Mouse (Mus musculus) gastrocnemius, adult 18-20 months (tissue): ENCODE measurements at regions not wholly inside any gene's neighbourhood (a gene's known extent, or its start where the extent isn't known, plus 50 kb on each side); places are given as distances from the start of the nearest gene placed in this dataset.
"Not testable (repeated sequence)": the region's sequence is repeated elsewhere in the genome, so short reads cannot be mapped to it uniquely, and the experiment has no call there.

Experiments used
- DNase-seq: peaks from one replicate; pipeline ENCODE4 v3.0.0; 2021; ENCODE audit warnings: low spot score

DNA sequence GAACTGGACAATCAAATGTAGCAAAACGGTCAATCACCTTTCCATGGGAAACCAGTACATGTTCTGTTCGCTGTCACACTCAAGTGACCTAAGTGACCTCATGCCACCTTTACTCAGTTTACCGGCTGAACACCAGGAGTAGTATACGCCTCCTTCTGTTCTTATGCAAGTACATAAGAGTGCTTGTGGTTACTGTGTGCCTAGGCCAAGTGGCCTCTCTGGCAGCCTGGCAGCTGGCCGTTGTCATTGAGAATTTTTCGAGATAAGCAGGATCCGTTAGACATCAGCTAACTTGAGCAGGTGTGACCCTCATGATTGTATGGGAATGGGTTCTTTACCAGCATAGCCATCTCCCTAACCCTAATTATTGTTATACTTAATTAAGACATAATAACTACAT is 167.5 kb downstream of the Tomm20 start:
- no peak for DNase-seq

DNA sequence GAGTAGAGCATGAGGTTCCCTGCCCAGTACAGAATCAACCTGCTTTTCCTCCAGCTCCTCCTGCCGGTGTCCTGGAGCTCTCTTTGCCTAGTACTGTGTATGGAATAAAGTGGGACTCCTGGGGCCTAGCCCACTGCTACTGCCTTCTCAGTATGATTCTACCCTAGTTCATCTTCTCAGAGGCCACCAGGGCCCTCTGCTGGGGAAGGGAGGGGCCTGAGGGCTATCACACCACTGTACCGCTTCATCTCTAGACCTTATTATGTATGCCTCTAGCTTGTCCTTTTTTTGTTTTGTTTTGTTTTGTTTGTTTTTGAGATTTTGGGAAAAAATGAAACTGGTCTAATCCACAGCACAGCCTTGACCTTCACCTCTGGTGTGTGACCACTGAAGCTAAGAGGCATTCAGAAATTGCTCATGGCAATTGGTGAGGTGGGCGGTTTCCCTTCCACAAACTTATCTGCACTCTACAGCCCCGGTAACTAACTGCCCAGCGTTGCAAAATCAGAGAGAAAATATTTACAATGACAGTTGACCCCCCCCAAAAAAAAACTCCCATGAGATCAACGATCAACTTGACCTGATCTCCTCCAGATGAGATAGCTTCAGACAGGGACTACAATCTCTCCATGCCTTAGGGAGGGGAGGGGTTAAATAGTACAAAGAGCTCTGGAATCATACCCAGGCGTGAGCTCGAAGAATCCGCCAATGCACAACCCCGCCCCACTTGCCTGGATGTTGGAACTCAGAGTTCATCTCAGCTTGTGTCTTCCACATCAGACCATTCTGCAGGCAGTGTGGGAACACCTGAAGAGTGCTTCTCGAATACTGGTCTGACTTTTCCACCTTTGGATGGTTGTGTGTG is 168.8 kb downstream of the Tomm20 start:
- no peak for DNase-seq

DNA sequence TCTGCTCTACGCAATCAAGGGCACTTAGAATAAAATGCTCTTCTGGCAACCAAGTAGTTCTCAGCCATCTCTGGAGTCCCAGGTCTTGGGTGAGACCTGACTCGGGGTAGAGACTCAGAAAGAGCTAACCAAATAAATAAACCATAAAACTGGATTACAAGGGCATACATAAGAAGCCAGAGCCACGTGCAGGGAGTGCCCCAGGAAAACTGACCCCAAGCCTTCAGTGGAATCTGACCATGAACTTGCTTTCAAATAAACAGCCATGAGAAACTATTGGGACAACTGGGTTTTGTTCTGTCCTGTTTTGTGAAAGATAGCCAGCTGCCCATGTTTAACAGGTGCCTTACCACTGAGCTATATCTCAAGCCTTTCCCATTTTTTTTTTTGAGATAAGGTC is 170.3 kb downstream of the Tomm20 start:
- no peak for DNase-seq

DNA sequence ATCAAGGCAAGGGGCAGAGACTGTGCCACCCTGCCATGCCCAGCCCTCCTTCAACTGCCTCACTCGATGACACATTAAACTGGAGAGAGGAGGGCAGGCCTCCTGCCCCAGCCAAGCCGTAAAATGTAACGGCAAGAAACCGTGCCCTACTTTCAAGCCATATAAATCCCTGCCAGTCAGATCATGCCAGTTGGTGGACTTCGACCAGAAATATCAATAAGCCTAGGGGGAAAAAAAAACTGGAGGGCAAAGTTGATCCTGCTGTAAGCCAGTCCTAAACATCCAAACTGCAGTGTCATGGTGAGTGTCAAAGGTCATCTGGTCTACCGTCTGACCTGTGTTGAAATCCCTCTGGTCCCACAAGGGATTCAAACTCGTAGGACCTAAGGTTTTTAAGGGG is 170.8 kb downstream of the Tomm20 start:
- DNase-seq = no peak

DNA sequence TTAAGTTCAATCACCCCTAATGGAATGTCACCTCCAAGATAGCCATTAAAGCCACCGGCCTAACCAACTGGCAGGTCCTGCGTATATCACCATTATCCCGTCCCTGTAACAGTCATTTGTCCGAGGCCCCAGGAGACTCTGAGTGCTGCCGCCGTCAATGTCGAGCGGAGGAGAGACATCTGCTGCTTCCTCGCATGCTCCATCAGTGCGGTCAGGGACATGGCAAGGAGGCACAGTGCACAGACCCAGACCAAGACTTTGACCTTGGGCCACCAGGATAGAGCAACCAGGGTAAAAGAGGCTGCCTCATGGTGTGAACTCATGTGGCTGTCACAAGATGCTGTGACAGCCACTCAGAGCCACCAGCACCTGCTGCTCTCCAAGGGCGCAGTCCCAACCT is 172.9 kb downstream of the Tomm20 start:
- DNase-seq = no peak

DNA sequence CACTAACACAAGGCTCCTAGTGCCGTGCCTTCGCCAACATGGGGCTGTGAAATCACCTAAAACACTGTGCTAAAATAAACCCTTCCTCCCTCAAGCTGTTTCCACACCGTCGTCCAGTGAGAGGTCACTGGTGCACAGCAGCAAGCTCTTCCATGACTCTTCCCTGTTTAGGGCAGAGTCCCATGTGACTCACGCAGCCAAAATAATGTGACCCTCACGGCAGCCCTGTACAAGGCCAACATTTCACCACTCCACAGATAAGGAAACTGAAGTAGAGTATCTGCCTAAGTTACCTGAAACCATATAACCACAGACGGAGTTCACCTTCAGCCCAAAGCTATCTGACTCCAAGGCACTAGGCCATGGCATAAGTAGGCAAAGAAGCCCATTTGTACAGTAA is 173.4 kb downstream of the Tomm20 start:
- DNase-seq = no peak

DNA sequence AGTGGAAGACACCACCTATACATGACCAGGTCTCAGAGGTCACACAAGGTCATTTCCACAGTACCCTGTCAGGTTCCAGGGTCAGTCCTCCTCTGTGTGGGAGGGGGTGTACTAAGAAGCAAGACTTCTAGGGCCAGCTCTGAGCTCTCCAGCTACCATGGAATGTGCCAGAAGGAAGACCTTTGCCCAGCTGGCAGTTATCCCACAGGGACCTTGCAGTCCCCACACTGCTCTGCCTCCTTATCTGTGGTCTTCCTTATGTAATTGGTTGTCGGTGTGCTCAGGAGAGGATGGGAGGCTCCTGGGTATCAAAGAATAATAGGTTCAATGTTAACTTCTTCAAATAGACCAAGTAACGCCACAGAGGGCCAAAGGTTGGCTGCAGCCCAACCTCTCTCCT is 175.3 kb downstream of the Tomm20 start:
- not testable (repeated sequence) for DNase-seq

DNA sequence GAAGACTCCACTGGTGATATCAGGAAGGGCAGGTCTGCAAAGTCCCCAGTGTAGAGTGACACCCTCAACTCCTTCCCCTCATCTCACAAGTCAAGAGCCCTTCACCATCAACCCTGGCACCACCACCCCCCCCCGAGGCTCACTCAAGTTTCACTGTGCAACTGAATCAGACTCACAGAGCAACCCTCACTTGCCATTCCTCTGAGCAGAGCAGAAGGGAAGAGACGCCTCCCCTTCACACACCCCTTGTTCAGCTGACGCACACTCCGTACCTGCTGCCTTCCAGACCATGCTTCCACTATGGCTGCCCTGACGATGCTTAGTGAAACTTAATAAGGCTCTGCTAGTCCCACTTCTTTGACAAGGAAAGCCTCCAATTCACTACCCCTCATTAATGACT is 174.4 kb upstream of the Irf2bp2 start:
- no peak for DNase-seq

DNA sequence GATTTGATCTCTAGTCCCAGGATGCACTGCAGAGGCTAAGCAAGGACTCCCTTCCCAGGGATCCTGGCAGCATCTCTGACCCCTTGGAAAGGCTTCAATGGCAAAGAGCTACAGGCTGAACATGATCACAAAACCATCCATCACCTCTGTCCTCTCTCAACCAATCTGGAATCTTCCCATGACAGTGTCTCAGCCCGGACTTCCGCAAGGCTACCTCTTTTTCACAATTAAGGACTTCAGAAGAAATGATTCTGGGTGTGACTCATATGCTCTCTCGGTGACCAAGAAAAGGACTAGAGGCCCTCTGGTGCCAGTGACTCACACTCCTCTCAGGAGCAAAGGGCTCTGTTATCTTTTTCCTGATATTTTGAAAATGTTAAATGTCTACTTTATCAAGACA is 173.6 kb upstream of the Irf2bp2 start:
- DNase-seq = no peak

DNA sequence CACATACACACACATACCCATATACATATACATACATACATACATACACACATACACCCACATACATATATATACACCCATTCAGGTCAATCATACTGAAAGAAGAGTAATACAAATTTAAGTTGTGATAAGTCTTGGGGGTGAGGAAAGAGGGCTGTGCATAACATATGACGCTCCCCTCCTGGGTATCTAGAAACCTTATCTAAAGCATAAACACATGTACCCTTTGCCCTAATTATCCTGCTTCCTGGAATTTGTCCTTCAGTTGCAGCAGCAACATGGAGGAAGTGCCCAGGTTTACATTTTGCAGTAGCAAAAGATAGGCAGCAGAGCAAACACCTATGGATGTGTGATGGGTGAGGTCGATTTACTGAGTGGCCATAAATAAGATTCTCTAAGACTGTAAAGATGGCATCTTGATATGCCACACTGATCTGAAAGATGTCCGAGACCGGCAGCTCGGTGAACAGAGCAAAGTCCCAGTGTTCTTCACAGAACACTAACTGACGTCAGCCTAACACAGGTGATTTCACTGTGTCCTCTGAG is 172.0 kb upstream of the Irf2bp2 start:
- no peak for DNase-seq

DNA sequence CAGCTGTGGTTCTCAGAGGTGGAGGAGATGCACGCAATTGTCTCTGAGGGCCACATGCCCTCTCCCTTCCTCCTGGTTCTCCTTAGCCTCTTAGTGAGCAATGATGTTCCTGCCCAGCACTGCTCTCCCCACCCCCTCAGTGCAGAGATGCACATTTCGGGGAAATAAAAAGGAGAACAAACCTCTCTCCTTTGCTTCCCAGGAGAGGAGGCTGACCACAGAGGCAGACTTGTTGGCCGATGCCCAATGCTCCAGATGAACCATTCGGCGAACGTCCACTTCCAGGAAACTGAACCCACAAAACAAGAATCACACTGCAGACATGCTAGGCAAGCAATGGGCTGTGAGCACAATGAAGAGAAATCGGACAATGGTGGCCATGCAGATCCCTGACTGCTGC is 169.8 kb upstream of the Irf2bp2 start:
- DNase-seq = peak; percentile 68

DNA sequence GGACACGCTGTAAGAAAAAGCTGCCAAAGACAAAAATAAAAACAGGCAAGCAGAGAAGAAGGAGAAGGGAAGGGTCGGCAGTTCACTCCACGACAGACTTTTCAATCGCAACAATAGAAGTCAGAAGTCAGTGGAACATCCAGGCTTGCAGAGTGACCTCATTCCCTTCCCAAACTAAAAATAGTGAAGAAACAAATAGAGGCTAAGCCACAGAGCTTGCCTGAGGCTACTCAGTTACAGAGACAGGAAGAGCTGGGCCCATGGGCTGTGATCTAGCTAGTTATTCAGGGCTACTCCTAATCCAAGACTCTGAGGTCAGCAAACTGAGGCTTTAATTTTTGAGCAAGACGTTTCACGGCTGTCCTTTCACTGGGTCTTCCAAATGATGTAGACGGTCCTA is 165.9 kb upstream of the Irf2bp2 start:
- peak; percentile 72 for DNase-seq

DNA sequence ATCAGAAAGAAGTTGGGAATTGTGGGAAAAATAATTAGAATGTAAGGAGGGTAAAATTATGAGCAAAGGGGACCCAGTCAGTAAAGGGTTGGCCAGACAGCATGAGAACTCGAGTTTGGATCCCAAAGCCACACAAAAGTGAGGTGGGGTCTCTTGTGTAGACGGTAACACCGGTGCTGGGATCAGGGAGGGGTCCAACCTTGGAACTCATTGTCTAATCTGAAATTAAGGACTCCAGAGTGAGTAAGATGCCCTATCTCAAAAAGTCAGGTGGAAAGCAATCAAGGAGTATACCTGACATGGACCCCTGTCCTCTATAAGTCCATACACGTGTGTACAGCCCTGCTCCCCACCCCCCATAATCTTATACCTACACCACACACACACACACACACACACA is 165.2 kb upstream of the Irf2bp2 start:
- no peak for DNase-seq

DNA sequence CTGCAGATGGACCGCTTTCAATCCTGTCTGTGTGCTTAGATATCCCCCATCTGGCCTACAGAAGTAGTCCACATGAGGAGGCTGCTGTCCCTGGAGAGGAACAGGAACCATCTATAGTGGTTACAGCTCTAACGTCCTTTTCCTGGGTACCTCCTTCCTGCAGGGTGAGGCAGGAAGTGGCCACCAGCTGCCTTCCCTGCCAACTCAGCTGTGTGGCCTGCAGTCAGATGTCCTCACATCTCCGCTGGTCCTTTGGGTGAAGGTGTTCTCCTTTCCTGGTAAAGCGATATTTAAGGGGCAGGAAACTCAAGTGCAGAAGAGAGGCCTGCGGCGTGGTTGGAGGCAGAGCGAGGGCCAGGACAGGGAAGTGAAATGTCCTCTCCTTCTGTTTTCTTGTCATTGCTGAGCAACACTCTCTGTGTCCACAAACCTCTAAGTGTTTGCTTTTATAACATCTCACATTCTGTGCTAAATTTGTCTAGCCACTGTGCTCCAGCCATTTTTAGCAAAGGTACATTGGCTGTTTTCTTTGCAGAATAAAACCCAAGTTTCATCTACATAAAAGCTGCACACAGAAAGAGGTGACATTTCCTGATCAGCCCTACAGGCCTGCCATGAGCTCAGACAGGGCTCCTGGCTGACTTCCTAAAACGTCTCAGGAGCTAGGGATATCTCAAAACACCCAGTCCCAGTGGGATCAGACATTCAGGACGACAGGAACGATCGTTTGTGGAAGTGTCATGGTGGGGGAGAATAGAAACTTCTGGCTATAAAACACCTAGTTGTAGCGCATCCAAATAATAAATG is 164.4 kb upstream of the Irf2bp2 start:
- DNase-seq = peak; percentile 44

DNA sequence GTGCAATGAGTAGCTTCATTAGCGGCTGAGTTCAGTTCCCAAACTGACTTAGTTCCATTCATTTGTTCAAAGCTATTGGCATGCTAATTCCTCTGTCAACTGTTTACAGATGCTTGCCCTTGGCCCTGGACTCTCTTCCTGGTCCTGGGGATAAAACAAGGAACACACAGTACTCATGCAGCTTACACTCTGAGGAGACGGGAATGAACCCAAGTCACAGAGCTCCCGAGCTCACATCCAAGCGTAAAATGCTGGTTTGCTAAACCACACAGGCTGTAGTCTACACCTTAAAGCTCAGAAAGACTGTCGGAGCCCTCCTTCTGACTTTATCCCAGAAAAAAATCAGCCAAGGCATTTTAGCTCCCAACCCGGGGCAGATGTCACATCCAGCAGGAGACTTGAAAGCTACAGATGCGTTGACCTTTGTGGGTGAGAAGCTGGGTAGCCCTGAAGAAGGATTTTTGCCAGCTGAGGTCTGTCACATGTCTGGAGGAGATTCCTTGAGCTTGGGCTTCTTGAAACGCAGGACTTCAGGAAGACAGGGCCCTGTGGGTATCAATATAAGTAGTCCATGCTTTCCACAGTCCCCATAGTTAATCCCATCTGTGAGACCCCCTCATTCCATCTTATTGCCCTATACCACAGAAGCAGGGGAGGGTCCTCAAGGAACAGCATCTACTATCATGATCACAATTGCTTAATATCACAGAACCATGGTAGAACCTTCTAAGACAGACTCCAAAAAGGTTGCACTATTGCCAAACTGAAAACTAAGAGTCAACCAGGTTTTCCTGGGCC is 162.7 kb upstream of the Irf2bp2 start:
- DNase-seq = peak; percentile 57

DNA sequence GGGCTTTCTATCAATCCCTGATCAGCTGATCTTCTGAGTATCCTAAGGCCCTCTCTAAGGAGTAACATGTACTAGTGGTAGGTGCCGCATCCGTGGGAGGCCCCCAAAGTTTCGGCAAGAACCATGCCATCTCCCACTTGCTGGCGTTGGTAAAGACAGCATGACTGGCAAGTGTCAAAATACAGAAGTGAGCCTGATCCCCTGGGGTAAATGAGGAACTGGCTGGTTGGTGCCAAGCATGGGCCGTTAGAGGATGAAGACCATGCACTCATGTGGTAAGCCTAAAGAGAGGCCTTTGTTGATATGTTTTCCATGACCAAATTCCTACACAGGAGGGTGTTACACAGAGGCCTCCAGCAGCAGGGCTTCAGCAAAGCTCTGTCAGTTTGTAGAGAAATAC is 161.9 kb upstream of the Irf2bp2 start:
- DNase-seq = no peak

DNA sequence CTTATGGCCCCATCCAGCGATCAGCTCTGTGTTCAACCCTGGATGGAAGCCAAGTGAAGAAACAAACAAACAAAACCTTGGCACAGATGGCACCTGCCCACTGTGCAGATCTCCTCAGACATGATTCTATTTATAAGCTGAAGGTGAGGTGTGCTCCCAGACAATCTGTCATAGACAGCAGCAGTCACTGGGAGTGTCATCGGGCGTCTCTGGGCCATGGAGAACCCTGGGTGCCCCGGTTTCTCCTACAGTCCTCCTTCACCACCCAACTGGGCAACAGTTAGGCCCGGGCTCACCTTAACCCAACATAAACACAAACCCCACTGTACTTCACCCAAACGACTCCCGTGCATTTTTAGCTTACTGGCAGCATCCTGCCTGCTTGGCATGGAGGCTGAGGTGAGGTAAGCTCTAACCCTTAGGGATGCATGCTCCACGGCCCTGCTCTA is 160.6 kb upstream of the Irf2bp2 start:
- DNase-seq = no peak

DNA sequence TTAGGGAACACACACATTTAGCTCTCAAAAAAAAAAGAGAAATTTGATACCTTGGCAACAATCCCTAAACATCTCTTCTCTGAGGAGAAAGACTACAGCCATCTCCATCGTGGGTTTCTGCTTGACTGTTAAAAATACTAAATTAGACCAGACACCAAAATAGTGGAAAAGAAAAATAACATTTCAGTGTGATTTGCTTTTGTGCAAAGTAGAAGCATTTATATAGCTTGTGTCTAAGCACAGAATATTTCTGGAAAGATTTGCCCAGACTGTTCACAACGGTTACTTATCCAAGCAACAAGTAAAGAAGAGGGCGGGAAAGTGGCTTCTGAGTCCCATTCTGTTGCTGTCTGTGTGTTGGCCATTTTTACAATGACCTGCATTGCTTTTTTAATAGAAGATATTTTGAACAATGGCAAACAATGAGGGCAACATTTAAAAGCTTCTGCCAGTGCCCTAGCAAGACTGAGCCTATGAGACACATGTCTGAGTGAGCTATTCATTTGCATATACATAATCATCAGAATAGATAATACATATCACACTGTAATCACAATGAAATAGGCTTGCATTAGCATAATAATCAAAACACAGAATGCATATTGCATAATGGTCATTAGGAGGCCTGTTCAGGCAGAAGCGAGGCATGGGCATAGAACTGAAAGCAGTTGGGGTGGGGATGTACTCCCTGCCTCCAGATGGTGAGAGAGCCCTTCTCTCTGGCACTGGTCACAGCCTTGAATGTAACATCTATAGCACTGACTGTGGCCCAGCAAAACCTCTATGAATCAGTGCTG is 159.5 kb upstream of the Irf2bp2 start:
- DNase-seq = no peak

DNA sequence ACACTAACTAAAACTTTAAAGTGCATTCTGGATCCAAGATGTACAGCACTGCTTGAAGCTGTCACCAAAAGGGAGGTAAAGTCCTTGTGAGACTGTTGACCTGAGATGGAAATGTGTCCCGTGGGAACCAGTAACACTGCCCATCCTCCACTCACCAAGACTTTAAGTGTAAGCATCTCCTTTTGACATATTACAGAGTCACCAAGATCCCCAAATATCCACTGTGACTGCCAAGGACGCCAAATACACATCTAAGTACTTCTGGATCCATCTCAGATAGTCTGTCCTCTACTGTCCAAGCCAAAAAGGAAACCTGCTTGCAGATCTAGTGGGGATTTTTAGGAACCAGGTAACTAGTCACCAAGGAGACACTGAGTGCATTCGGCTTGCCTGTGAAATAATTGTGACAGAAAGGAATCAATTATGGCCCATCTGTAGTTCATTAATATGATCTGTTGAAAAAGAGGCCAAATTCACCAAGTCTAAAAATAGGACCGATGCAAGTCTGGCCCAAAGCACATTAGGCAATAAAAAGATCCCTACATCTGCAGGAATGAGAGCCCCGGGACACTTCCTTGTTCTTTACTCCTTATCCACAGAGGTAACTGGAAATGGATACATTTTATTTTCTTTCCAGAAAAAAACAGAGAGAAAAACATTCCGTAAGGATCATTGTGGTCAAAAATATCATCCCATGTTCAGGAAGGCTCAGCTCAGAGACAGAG is 157.8 kb upstream of the Irf2bp2 start:
- peak; percentile 46 for DNase-seq
